Mouse (Mus musculus) right cerebral cortex, postnatal 10 days (tissue): ENCODE measurements around the gene Gja10.

Experiments used
- DNase-seq, 2 experiments: peaks; one replicate each; pipeline ENCODE4 v3.0.0; 2021; ENCODE audit warnings: low spot score in 2 of 2

Gene Gja10

GRCm38 (mm10) chr4:32561555-32562095 lies 40.9 kb downstream of the Gja10 start:
- DNase-seq, result peak; percentile 76 to 78

GRCm38 (mm10) chr4:32560724-32561554 lies 41.6 kb downstream of the Gja10 start:
- DNase-seq, result no peak

- DNase-seq, result no peak
Observed at GRCm38 (mm10) chr4:32560246-32560645, 42.3 kb downstream of the Gja10 start.

- DNase-seq, result no peak
Observed at GRCm38 (mm10) chr4:32555506-32555905, 47.1 kb downstream of the Gja10 start.

- no peak for DNase-seq
Observed at GRCm38 (mm10) chr4:32551337-32551736, 51.2 kb downstream of the Gja10 start.

- no peak for DNase-seq
Observed at GRCm38 (mm10) chr4:32549150-32549549, 53.4 kb downstream of the Gja10 start.
